Mouse (Mus musculus): ENCODE results near the gene Tmod1.

DNA sequence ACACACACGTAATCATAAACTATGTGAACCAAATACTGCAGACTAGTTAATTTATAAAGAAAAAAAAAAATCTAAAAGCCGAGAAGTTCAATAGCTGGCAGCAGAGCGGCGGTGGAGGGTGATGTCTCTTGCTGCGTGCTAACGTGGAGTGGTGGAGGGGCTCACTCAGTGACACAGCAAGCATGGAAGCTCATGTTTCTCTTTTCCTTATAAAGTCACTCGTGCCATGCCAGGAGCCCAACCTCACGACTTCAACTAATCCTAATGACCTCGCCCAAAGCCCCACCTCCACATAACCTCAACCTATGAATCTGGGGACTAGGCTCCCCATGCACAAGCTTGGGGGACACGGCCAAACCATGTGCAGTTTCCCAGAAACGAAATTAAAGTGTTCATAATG is 43.8 kb downstream of the Tmod1 start:
- TF ChIP-seq USF1 (IDR thresholded peaks at IDR 0.05; ENCODE audit: low read depth) (no peak), FOSL1 (IDR thresholded peaks at IDR 0.05; ENCODE audit: insufficient read depth, low read length, poor library complexity, severe bottlenecking) (no peak)

All from C2C12 (cell line).